In the genomic region with DNA sequence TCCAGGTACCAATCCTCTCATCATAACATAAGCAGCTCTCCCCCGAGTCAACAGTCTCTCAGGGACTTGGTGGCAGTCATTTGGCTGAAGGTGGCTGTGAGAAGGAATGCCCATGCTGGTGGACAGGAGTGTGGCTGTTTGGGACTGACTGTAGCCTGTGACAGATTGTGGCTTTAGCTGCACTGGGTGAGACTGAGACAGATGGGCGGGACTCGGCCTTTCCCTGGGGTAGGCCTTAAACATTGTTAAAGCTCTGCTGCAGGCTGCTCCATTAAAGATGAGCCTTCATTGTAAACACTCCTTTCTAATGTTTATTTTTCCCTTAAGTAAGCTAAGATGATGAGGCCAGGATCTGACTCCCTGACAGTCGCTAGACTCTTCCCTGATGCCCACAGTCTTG, we compare ENCODE assay signal across 24 mouse cellular contexts.
"Had no signal": no experiment of that assay in that cellular context is flagged by ENCODE, and none has a peak within 500 bp of the region (broad histone marks: within the 10 kb centered on the region; RNA-seq: fewer than 3 reads in every experiment).

No protein-coding gene starts in this region.

- H3K4me2 ChIP-seq: heart, embryonic 12.5 days; hindbrain, embryonic 12.5 days; hindbrain, embryonic 14.5 days; intestine, embryonic 15.5 days; limb, embryonic 12.5 days had no signal

- ATAC-seq: hindbrain, embryonic 16.5 days; inflammation-experienced regulatory T-cells, adult 6 months; intestine, embryonic 15.5 days; intestine, postnatal 0 days had no signal

- DNase-seq: gastrocnemius, adult 2 months; gastrocnemius, postnatal 10 days; gastrocnemius, postnatal 25 days; heart, adult 18-20 months; heart, postnatal 10 days; heart, postnatal 4 days; kidney, adult 18-20 months; kidney, adult 8-10 months; kidney, postnatal 10 days; kidney, postnatal 25 days; kidney, postnatal 4 days had no signal

- H3K27ac ChIP-seq: gastrocnemius, adult 2 months; heart, embryonic 10.5 days; hindbrain, embryonic 10.5 days; hindbrain, embryonic 12.5 days; hindbrain, embryonic 14.5 days; intestine, embryonic 15.5 days; layer of hippocampus, adult 2 months; left cerebral cortex, adult 2 months; limb, embryonic 10.5 days; limb, embryonic 12.5 days had no signal

- H3K27me3 ChIP-seq: intestine, embryonic 15.5 days had no signal

- H3K36me3 ChIP-seq: heart, embryonic 10.5 days; heart, embryonic 12.5 days; hindbrain, embryonic 10.5 days; hindbrain, embryonic 12.5 days; intestine, embryonic 15.5 days; limb, embryonic 10.5 days; limb, embryonic 12.5 days had no signal

- H3K4me3 ChIP-seq: gastrocnemius, adult 2 months; heart, embryonic 10.5 days; heart, embryonic 12.5 days; hindbrain, embryonic 10.5 days; hindbrain, embryonic 12.5 days; intestine, embryonic 15.5 days; layer of hippocampus, adult 2 months; left cerebral cortex, adult 2 months; limb, embryonic 10.5 days; limb, embryonic 12.5 days had no signal

- H3K9ac ChIP-seq: heart, embryonic 12.5 days; hindbrain, embryonic 12.5 days; hindbrain, embryonic 14.5 days; intestine, embryonic 15.5 days; limb, embryonic 12.5 days had no signal

- H3K4me1 ChIP-seq: heart, embryonic 10.5 days; heart, embryonic 12.5 days; hindbrain, embryonic 12.5 days; intestine, embryonic 15.5 days had no signal

- H3K9me3 ChIP-seq: heart, embryonic 10.5 days; hindbrain, embryonic 10.5 days; hindbrain, embryonic 12.5 days; intestine, embryonic 15.5 days; limb, embryonic 10.5 days; limb, embryonic 12.5 days had no signal
